Mouse (Mus musculus) adrenal gland, postnatal 14 days (tissue): Measurements from ENCODE around the gene Magel2. TPM values are rescaled to one million over a fixed set of nuclear protein-coding genes. Genes with fewer than 3 reads are reported as not detected.

Source experiments
- DNase-seq: peaks from one replicate; pipeline ENCODE4 v3.0.0; 2021; ENCODE audit warnings: mixed read lengths
- total RNA-seq: library from RNA; stranded (reverse); gene quantifications from 2 replicates; pipeline ENCODE4 v1.2.3, GENCODE M21; 2021

Gene Magel2
- total RNA-seq, 1 experiment from 2014 or later = 3.1 TPM

- DNase-seq = no peak
Observed at GRCm38 (mm10) chr7:62420566-62420965, 43.8 kb downstream of the Magel2 start.

GRCm38 (mm10) chr7:62423210-62423609 is 46.4 kb downstream of the Magel2 start:
- DNase-seq = no peak

- DNase-seq = peak; percentile 29
Observed at GRCm38 (mm10) chr7:62428337-62428736, 51.5 kb downstream of the Magel2 start.

Other genes with a start within 250 kb of the Magel2 start
- gene Ndn, start 30.4 kb upstream of the Magel2 start, total RNA-seq = 77.8 and 79.0 TPM in 2 replicates
- 0.78 and 1.4 TPM in 2 replicates for gene Mkrn3, start 43.1 kb downstream of the Magel2 start, total RNA-seq
- gene Peg12, start 87.5 kb downstream of the Magel2 start, total RNA-seq = 3.9 and 4.3 TPM in 2 replicates